Mouse (Mus musculus) right cerebral cortex, postnatal 10 days (tissue): ENCODE data around the gene Ube2l3.
"Not testable (repeated sequence)": the region's sequence is repeated elsewhere in the genome, so short reads cannot be mapped to it uniquely, and the experiment has no call there.

Experiments
- DNase-seq, 2 experiments: peaks; one replicate each; pipeline ENCODE4 v3.0.0; 2021; ENCODE audit warnings: low spot score in 2 of 2

Ube2l3 gene

DNA sequence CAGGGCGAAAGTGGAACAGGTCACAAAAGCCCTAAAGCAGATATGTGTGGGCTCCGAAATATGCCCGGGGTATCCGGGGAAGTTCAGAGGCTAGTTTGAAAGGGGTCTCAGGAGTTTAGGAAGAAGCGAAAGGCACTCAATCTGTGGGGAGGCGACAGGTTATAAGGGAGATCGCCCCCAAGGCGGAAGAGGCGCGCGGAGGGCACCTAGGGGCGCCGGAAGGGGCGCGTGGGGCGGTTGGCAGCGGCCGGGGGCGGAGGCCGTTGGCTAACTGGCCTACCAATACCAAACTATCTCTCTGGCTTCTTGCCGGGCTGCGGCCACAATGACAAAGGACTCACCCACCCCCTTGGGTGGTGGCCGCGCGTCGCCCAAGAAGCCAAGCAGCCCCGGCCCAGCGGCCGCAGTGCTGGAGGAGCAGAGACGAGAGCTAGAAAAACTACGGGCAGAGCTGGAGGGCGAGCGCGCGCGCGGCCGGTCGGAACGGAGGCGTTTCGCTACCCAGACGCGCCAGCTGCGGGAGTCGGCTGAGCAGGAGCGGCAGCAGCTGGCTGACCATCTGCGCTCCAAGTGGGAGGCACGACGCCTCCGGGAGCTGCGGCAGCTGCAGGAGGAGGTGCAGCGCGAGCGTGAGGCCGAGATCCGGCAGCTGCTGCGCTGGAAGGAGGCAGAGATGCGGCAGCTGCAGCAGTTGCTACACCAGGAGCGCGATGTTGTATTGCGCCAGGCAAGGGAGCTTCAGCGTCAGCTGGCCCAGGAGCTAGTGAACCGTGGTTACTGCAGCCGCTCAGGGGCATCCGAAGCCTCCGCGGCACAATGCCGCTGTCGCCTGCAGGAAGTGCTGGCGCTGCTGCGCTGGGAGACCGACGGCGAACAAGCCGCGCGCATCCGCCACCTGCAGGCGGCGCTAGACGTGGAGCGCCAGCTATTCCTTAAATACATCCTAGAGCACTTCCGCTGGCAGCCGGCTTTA is 6.2 kb upstream of the Ube2l3 start, which contains the start of gene Rimbp3:
Rimbp3 (plus strand) TSS at position 215 of the 973 bp plus-strand sequence.
- DNase-seq, result peak; percentile 89 to 91

DNA sequence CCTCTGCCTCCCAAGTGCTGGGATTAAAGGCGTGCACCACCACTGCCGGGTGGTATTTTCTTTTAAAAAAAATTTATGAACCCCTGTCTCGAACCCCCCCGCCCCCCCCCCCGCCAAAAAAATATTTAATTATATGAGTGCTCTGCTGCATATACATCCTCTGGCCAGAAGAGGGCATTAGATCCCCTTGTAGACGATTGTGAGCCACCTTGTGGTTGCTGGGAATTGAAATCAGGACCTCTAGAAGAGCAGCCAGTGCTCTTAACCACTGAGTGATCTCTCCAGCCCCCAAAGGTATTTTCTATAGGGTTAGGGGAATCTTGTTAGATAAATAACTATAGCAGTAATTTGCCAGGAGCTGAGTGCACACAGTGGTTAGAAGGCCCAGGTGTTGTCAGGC is 2.5 kb upstream of the Ube2l3 start:
- no peak for DNase-seq

DNA sequence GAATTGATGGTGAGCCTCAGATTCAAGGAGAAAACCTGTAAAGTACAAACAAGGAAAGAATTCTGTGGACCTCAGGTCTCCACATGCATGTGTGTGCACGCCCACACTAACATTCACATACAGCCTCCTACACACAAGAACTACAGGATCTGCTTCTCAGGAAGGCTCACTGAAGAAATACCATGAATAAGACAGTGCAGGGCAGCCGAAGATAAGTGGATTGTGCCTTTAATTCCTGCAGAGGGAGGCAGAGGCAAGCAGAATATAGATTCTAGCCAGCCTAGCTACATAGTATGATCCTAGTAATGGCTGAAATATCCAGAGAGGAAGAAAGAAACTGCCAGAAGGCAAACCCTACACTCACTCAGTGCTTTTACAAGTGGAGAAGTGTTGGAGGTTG is 472 bp downstream of the Ube2l3 start:
- DNase-seq, result no peak

DNA sequence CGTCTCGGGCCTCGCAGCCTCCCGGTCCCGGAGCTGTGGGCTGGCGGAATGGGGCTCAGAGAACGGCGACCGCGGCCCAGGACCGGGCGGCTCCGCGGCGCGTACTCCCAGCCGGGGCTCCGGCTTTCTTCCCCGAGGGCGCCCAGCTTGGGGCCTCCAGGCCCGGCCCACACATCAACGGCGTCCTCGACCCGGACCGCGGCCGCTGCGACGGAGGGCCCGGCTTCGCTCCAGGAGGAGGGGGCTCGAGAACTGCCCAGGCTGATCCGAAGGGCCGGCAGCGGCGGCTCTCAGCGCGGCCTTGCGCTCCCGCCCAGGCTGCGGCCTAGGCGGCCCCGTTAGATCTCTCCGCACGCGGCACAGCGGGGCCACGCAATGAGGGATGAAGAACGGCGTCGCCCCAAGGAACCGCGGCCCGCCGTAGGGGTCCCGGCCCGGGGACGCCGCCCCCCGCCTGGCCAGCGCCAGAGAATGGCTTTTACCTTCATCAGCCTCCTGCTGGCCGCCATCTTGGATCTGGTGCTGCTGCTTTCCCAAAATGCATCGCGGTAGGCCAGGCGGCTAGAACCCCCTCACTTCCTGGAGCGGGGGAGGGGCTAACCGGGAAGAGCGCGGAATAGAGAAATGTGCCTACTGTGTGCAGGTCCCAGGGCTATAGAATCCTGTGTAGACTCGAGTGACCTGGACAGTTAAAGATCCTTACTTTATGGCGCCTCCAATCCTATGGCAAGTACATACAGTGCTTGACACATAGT is 1.3 kb downstream of the Ube2l3 start:
- DNase-seq, result peak; percentile 91

DNA sequence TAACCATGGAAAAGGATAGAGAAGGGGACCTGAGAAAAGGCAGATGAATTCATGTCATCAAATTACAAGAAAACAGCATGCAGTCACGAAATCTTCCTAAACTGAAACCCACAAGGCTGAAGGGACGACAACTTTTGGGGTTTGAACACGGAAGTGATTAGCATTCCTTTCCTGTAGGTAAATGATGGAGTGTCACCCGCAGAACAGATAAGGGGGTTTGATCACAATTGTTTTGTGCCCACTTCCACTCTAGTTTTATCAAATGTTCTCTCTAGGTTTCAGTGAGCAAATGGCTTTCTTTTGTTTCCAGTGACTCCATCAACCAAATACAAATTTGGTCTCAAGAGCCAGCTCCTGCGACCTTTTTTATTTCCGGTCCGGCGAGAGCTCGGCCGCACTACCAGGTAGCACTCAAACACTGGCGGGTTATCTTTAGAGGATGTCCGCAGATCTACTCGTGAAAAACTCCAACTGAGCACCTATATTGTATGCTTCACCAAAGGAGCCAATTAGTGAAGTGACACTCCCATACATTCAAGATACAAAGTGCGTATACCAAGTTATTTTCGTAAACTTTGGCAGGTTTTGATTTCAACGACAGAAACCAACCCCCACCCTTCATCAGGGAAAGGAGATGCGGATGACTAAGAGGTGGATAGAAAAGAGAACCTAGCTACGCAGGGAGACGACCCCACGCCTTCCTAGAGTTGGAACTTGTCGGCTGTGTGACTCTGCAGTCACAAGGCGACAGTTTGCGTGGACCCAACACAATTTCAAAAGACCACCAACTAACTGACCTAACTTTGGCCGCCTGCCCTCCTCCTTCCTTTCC is 2.1 kb downstream of the Ube2l3 start:
- peak; percentile 48 to 53 for DNase-seq

DNA sequence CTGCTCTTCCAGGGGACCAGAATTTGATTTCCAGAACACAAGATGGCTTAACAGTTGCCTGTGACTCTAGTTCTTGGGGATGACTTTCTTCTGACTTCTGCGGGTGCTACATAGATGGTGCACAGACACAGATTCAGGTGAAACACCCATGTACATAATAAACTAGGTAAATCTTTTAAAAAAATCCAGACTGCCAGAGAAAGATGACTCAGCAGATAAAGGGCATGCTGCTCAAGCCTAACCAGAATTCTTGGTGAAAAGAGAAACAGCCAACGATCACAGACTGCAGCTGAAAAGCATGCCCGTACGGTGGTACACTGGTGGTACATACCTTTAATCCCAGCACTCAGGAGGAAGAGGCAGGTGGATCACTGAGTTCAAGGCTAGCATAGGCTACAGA is 8.6 kb downstream of the Ube2l3 start:
- no peak for DNase-seq

DNA sequence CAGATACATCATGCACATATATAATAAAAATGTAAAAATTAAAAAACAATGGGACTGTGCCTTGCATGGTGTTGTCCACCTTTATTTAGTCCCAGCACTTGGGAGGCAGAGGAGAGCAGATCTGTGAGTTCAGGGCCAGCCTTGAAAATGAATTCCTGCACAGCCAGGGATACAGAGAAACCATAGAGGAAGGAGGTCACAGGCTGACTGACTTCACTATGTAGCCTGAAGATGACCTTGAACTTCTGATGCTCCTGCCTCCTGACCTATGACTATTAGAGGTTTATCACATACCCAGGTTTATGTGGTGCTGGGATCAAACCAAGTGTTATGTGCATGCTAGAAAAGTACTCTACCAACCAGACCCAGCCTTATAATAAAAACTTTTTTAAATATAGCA is 17.0 kb downstream of the Ube2l3 start:
- no peak for DNase-seq

DNA sequence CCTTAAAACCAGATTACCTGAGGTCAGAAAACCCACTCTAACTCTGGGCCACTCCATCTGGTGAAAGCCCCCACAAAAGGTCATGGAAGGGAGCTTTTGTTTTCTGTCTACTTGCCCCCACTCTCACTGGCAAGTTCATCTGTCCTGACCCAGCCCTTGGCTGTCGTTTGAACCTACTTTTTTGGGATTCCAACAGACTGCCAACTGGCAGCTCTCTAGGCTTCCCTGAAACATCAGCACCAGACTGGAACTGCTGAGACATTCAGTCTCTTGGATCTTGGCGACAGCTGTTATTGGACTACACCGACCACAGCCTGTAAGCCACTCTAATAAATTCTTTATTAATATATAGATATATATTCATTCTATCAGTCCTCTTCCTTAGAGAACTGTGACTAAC is 19.4 kb downstream of the Ube2l3 start:
- DNase-seq, result no peak

DNA sequence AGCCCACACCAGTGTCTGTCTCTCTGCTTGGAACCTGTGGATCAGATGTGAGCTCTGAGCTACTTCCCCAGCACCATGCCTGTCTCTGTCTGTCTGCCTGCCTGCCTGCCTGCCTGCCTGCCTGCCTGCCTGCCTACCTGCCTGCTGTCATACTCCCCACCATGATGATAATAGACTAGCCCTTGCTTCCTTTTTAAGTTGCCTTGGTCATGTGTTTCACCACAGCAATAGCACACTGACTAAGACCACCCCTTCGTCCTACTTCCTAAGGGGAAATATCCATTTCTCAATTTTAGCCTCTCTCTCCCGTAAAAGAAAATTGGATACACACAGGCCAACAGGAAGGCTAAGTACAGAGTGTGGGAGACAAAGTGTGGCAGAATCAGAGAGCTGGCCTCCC is 20.3 kb downstream of the Ube2l3 start:
- DNase-seq, result no peak

DNA sequence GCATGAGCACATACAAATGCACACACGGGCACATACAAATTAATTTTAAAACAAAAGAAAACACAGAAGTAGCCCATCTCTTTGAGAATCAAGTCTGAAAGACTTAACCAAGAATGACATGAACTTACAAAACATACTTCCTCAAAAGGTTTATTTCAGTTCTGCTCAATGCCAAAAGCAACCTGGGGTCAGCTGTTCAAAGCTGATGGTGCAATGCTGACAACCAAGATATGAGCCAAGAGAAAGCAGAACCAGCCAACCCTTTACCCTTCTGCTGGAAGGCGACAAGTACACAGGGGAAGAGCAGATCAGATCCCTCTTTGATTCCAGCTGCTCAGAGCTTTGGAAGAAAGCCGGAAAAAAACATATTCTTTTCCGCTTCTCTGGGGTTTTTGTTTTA is 21.1 kb downstream of the Ube2l3 start:
- DNase-seq, result no peak

DNA sequence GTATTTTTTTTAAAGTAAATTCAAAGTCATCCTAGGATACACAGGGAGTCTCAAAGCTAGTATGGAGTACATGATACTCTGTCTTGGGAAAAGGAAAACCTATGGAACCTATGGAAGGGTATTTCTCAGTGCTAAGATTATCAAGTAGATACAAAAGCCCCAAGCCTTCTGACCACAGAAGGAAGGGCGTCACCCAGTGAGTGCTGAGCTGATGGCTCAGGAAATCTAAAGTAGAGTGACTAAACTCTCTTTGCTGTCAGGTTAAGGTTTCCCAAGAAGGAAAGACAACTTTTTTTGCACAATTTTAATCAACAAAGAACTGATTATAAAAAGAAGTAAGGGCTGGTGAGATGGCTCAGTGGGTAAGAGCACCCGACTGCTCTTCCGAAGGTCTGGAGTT is 22.7 kb downstream of the Ube2l3 start:
- no peak for DNase-seq

DNA sequence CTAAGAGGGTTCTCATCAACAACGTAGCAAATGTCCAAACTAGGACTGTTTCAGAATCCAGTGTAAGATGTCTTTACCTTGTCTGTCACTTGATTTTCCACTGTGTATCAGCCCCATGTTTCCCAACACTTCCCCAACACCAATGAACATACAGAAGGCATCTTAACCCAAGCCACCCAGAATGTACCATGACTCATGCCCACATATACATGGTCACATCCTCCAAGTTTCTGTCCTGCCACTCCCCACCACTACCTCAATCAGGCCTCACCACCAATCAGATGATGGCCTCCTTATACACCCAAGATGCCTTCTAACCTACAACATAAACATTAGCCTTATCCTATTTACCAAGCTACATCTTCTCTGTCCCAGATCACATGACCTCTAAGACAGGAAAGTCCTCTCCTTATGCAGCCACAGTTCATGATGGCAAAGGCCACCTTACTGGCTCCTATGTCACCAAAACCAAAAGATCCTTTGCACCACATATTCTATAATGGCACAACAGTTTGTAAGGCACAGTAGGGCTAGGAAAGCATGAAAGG is 24.8 kb downstream of the Ube2l3 start:
- no peak for DNase-seq

DNA sequence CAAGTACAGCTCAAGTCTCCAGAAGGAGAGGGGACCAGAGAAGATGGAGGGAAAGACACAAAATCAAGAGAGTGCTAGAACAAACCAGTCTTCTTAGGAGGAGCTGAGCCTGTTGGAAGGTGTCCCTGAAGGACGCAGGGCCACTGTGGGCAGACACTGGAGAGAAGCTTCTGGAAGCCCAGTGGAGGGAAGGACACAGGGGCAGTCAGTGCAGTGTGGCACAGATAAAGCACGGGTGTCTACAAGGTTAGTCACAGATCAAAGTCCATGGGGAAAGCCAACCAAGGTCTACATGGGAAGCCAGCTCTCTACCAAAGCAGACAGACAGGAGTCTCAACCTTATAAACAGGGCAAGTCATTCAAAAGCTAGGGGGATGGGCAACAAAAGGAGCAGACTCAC is 26.7 kb downstream of the Ube2l3 start:
- no peak for DNase-seq

DNA sequence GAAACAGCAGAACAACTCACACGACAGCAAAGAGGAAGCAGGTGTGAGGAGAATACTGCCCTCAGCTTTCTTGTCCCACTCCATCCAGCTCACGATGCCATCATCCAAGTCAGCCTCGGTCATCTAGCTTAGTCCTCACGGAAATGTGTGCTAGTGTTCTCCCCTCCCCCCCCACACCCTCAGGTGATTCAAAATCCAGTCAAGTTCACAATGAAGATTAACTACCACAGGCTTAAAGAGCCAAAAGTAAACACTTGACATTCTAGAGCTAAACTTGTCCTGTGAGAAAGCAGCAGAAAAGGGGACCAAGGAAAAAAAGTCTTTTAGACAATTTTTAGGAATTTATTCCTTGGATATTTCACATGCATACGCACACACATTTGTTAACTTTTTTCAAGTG is 34.4 kb downstream of the Ube2l3 start:
- DNase-seq, result no peak

DNA sequence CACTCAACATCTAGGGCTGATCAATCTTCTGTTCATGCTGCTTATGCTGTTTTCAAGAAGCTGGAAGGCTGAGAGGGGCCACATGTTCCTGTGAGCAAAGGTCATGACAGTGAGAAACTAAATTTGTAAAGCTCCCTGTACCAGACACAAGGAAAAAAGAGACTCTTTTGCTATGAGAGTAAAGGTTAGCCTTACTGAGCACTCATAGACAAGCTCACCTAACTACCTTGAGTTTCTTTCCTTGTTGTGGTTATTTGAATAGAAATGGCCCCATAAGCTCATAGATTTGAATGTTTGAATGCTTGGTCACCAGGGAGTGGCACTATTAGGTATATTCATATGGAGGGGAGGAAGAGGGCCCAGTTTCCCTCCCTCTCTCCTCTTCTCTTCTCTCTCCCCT is 35.3 kb downstream of the Ube2l3 start:
- DNase-seq, result no peak

DNA sequence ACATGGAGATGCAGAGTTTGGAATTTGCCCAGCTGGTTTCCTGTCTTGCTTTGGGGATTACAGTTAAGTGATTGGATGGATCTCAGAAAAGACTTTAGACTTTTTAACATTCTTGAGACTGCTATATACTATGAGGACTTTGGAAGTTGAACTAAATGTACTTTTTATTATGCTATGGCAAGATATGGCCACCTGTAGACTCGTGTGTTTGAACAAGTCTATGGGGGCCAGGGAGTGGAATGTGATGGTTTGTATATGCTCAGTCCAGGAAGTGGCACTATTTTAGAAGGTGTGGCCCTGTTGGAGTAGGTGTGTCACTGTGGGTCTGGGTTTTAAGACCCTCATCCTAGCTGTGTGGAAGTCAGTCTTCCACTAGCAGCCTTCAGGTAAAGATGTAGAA is 37.0 kb downstream of the Ube2l3 start:
- not testable (repeated sequence) for DNase-seq

DNA sequence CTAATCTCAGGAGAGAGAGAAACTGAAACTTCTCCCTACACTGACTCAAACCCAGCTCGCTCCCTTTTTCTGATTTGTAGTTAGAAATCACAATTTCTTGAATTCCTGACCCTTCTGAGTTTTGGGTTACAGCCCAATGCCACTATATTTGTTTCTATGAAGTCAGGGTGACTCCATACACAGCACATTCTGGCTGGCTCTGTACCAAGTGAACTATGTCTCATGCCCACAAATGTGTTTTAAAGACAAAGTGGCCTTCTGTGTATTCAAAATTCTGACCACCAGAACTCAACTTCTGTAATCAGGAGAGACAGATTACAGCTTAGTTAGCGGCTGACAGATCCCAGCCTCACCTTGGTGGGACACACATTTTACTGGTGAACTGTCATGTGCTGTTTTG is 48.1 kb downstream of the Ube2l3 start:
- DNase-seq, result no peak

DNA sequence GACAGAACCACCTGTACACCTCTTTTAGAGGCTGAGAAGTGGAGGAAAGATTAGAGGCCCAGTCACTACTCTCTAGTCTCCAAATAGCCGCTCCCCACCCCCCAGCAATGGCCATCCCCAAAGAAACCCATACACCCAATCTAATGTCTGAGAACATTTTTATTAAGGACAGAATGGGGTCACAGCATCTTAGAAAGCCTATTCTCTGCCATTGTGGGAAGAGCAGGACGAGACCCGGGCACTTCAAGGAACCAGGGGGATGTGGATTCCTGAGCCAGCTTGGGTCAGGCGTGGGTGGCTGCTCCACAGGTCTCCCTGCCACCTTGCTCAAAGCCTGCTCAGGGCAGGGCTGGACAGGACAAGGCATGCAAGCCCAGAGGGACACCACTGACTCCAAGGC is 50.6 kb downstream of the Ube2l3 start:
- DNase-seq, result no peak

DNA sequence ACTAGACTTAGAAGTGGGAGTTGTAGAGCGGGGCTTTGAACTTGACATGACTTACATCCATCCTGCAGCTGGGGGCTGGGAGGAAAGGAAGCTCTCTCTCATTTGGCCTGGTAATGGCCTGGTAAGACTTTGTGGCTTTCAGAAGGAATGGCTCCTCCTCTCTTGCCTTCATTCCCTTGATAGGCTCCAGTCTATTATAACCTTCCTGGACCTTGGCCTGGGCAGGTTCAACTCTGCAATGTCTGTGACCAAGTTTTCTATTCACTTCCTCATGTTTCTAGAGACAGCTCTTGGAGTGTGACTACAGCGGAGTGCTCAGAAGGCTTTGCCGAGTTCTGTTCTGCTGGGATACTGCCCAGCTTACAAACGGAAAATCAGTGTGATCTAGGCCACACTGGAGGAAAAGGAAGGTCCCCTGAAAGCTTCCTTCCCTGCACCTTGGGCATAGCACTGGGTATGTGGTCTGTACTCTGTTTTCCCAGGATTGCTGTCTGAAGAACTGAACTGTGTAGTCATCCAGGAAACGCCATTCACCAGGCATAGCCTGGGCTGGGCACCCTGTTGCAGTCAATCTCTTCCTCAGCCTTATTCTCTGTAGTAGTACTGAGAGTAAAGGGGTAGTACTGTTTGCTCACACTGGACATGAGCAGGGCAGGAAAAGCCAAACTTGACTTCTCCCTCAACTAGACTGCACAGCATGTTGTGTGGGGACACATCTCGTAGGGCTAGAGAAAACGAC is 51.8 kb downstream of the Ube2l3 start:
- no peak for DNase-seq

DNA sequence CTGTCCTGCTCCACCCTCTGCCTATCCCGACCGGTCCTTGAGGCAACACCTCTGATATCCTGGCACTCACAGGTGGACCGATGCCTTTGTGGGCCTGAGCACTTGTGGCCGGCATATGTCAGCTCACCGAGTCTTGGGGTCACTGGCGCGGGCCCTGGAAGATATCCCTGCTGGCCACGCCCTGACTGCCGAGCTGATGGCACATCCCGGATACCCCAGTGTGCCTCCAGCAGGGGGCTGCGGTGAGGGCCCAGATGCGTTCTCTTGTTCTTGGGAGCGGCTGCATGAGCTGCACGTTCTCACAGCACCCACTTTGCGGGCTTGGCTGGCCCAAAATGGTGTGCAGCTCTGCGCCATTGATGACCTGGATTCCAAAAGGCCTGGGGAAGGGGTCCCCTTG is 54.4 kb downstream of the Ube2l3 start:
- peak; percentile 52 to 58 for DNase-seq

DNA sequence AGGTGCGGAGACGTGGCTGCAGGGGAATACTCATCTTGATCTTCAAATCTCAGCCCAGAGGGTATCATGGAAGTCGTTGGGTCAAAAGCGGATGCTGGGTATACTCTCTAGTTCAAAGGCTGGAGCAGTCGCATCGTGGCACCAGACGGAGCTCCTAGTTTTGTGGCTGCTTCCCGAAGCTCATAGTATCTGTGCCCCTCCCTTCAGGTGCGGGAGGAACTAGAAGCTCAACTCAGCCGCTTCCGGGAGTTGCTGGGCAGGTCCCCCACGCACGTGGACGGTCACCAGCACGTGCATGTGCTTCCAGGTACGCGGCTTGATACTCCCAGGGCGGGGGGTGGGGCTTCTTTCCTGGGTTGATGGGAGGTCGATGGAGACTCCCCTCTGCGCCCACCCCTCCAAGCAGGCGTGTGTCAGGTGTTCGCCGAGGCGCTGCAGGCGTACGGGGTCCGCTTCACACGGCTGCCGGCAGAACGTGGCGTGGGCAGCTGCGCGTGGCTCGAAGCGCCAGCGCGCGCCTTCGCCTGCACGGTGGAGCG is 55.0 kb downstream of the Ube2l3 start:
- peak; percentile 66 to 73 for DNase-seq
